Mouse (Mus musculus): ENCODE results near the gene Pde9a. TPM values are rescaled to one million over a fixed set of nuclear protein-coding genes. Genes with fewer than 3 reads are reported as not detected.
A peak's percentile ranks its signal among the peaks of the same experiment; 100 is the strongest.

Pde9a gene
- total and polyA plus RNA-seq, 2 experiments from 2014 or later = 43.6 to 43.9 TPM

DNA sequence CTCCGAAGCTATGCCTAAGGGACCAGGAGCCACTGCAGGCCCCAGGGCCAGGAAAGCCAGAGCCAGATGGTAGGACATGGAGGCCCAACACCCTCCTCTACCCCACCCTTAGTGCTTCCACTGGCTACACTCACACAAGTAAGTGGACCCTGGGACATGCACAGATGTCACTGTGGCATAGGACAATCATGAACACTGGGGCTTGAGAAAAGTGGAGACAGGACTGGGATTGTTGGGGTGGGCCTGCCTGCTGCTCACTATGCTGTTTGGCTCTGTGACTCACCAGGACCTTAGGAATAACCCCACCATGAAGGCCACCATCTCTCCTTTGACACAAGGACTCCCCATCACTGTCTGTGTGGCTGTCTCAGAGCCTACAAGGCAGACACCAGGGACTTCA is 109.0 kb downstream of the Pde9a start:
- Histone ChIP-seq H3K9me3 (ENCODE audit: low read length) (no peaks in the 10 kb centered on the region), H3K27me3 (ENCODE audit: insufficient read depth, low read length) (no peaks in the 10 kb centered on the region), H3K4me2 (ENCODE audit: low read depth) (no peak overlapping the region), H3K27ac (ENCODE audit: low read depth, low read length) (no peak overlapping the region), H3K36me3 (ENCODE audit: insufficient read depth) (peaks cover 48% of the 10 kb centered on the region), H3K9ac (no peak overlapping the region), H3K4me1 (ENCODE audit: insufficient read depth) (no peaks in the 10 kb centered on the region), H3K4me3 (ENCODE audit: low read depth, low read length) (no peak overlapping the region)
- DNase-seq = no peak
- ATAC-seq = no peak
- 100% methylated on average over 1 of the region's 1 CpGs for WGBS
- TF ChIP-seq CTCF (IDR thresholded peaks at IDR 0.05; ENCODE audit: low read depth) = no peak

DNA sequence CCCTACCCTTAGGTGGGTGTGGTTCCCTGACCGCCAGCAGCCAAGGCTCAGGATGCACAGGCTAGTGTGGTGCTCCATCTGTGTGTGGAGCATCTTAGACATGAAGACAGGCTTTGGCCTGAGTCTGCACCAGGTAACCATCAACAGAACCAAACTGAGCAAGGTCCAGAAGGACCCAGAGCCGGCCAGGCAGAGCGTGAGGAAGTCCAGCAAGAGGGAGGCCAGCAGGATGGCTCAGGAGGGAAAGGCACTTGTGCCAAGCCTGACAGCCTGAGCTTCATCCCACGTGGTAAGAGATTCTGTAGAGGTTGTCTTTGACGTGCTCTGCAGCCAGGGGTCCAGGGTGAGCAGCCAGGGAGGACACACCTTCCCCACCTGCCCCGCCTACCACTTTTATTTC is 111.7 kb downstream of the Pde9a start:
- 84% methylated on average over 6 of the region's 6 CpGs for WGBS
- Histone ChIP-seq H3K4me3 (ENCODE audit: low read depth, low read length) (no peak overlapping the region), H3K27me3 (ENCODE audit: insufficient read depth, low read length) (no peaks in the 10 kb centered on the region), H3K36me3 (ENCODE audit: insufficient read depth) (peaks cover 71% of the 10 kb centered on the region), H3K4me2 (ENCODE audit: low read depth) (no peak overlapping the region), H3K9ac (no peak overlapping the region), H3K27ac (ENCODE audit: low read depth, low read length) (no peak overlapping the region), H3K4me1 (ENCODE audit: insufficient read depth) (no peaks in the 10 kb centered on the region), H3K9me3 (ENCODE audit: low read length) (no peaks in the 10 kb centered on the region)
- ATAC-seq = no peak
- no peak for DNase-seq
- no peak for TF ChIP-seq CTCF (IDR thresholded peaks at IDR 0.05; ENCODE audit: low read depth)

DNA sequence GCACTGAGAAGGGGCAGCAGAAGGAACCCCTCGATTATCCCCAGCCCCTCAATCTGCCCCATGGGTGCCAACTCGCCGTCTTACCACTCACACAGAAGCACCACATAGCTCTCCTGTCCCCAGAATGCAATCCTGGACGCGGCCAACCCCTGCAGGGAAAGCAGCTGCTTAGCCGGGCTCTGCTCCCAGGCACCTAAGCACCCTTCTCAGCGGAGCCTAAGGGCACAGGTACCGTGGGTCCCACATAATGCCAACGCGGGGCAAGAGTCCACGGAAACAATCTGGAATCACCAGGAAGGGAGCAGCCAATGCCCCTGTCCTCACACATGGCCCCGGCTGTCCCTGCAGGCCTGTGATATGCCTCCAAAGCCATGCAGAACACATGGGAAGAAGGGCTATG is 113.7 kb downstream of the Pde9a start:
- DNase-seq (no peak), ATAC-seq (no peak)
- Histone ChIP-seq H3K9ac (no peak overlapping the region), H3K27ac (ENCODE audit: low read depth, low read length) (no peak overlapping the region), H3K27me3 (ENCODE audit: insufficient read depth, low read length) (no peaks in the 10 kb centered on the region), H3K4me3 (ENCODE audit: low read depth, low read length) (no peak overlapping the region), H3K4me1 (ENCODE audit: insufficient read depth) (no peaks in the 10 kb centered on the region), H3K4me2 (ENCODE audit: low read depth) (no peak overlapping the region), H3K36me3 (ENCODE audit: insufficient read depth) (peaks cover 87% of the 10 kb centered on the region), H3K9me3 (ENCODE audit: low read length) (no peaks in the 10 kb centered on the region)
- TF ChIP-seq CTCF (IDR thresholded peaks at IDR 0.05; ENCODE audit: low read depth) = no peak
- WGBS = 97% methylated on average over 12 of the region's 12 CpGs

DNA sequence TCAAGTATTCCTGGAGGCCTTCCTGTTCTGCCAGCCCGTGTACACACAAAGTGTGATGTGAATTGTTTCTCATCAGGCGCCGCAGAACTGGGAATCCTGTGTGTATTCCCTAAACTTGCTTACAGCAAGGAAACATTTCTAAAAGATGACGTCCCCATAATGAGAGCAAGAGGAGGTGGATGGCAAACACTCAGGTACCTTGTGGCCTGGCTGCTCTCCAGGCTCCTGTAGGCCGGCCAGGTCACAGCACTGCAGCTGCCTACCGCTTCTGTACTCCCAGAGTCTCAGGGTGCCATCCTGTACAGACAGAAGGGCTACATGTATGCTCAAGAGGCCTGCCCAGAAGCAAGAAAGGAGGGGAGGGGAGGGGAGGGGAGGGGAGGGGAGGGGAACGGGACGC is 114.4 kb downstream of the Pde9a start:
- ATAC-seq (no peak), DNase-seq (no peak)
- no peak overlapping the region for H3K27ac ChIP-seq (ENCODE audit: low read depth, low read length)
- H3K4me3 ChIP-seq (ENCODE audit: low read depth, low read length) = no peak overlapping the region
- no peaks in the 10 kb centered on the region for H3K27me3 ChIP-seq (ENCODE audit: insufficient read depth, low read length)
- no peaks in the 10 kb centered on the region for H3K9me3 ChIP-seq (ENCODE audit: low read length)
- peaks cover 85% of the 10 kb centered on the region for H3K36me3 ChIP-seq (ENCODE audit: insufficient read depth)
- H3K9ac ChIP-seq = no peak overlapping the region
- WGBS = 86% methylated on average over 8 of the region's 8 CpGs
- H3K4me1 ChIP-seq (ENCODE audit: insufficient read depth) = no peaks in the 10 kb centered on the region
- H3K4me2 ChIP-seq (ENCODE audit: low read depth) = no peak overlapping the region
- TF ChIP-seq CTCF (IDR thresholded peaks at IDR 0.05; ENCODE audit: low read depth) = no peak

DNA sequence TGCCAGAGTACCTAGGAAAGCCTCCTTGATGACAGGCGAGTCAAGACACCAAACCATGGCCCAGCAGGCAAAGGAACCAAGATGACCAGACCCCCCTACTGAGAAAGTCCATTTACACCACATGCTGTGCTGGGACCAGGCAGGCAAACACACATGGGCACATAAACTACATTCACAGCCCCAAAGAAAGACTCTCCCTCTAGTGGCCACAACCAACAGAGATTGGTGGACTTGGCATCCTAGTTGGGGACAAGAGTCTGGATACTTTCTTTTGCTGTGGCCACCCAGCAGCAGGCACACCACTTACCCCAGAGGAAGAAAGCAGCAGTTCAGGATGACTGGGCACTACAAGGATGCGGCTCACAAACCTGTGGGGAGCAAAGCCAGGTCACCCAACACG is 114.9 kb downstream of the Pde9a start:
- 93% methylated on average over 3 of the region's 3 CpGs for WGBS

DNA sequence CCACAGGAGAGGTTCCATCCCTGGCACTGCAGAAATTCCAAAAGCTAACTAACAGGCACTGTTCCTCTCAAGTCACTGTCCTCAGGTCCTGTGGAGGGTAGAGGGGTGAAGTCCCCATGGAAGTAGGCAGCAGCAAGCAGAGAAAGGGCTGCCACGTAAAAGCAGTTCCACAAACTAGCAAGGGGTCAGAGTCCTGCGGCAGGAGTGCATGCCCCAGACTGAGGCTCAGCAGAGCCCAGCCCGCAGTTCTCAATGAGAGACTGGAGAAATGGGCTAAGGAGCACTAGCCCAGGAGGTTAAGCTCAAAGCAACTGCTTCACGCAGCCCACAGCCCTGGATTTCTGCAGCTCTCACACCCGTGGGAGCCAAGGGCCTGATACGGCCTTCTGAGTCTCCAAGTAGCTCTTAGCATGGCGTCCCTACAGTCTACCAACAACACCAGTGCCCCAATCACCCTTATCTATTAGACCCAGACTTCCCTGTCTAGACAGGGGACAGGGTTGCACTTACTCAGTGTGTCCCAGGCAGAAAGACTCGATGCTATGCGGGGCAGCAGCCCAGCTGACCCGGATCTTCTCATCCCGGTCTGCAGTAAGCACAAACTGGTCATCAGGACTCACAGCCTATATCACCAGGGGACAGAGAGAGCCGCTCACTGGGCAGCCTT is 116.4 kb downstream of the Pde9a start:
- no peaks in the 10 kb centered on the region for H3K27me3 ChIP-seq (ENCODE audit: insufficient read depth, low read length)
- 94% methylated on average over 12 of the region's 12 CpGs for WGBS
- H3K4me1 ChIP-seq (ENCODE audit: insufficient read depth) = no peaks in the 10 kb centered on the region
- H3K9ac ChIP-seq = no peak overlapping the region
- H3K4me2 ChIP-seq (ENCODE audit: low read depth) = no peak overlapping the region
- ATAC-seq (no peak), DNase-seq (no peak)
- H3K4me3 ChIP-seq (ENCODE audit: low read depth, low read length) = no peak overlapping the region
- H3K9me3 ChIP-seq (ENCODE audit: low read length) = no peaks in the 10 kb centered on the region
- TF ChIP-seq CTCF (IDR thresholded peaks at IDR 0.05; ENCODE audit: low read depth) = no peak
- no peak overlapping the region for H3K27ac ChIP-seq (ENCODE audit: low read depth, low read length)
- H3K36me3 ChIP-seq (ENCODE audit: insufficient read depth) = peaks cover 83% of the 10 kb centered on the region

More for the DNA sequence above, 114.9 kb downstream of the Pde9a start:
- peak; percentile 51 for TF ChIP-seq CTCF (IDR thresholded peaks at IDR 0.05; ENCODE audit: low read depth)
- ATAC-seq (no peak), DNase-seq (no peak)
- Histone ChIP-seq H3K36me3 (ENCODE audit: insufficient read depth) (peaks cover 84% of the 10 kb centered on the region), H3K9me3 (ENCODE audit: low read length) (no peaks in the 10 kb centered on the region), H3K9ac (no peak overlapping the region), H3K27ac (ENCODE audit: low read depth, low read length) (no peak overlapping the region), H3K4me1 (ENCODE audit: insufficient read depth) (no peaks in the 10 kb centered on the region), H3K27me3 (ENCODE audit: insufficient read depth, low read length) (no peaks in the 10 kb centered on the region), H3K4me2 (ENCODE audit: low read depth) (no peak overlapping the region), H3K4me3 (ENCODE audit: low read depth, low read length) (no peak overlapping the region)

DNA sequence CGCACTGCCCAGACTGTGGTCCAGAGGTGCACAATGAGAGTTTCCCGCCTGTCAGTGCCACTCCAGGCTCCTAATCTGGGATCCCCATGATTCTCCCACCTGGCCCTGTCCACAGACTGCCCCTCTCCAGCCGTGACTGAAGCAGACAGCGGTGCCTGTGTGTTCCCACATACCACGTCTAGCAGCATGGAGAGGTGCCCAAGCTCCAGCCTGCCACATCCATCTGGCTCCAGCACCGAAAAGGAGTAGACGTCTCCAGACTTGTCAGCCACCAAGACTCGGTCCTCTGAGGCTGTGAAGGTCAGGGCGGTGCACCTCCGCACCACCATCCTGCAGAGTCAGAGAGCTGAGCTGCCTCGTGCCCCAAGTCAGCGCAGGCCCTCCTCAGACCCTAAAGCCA is 117.3 kb downstream of the Pde9a start:
- Histone ChIP-seq H3K27ac (ENCODE audit: low read depth, low read length) (no peak overlapping the region), H3K4me3 (ENCODE audit: low read depth, low read length) (no peak overlapping the region), H3K4me2 (ENCODE audit: low read depth) (no peak overlapping the region), H3K27me3 (ENCODE audit: insufficient read depth, low read length) (no peaks in the 10 kb centered on the region), H3K4me1 (ENCODE audit: insufficient read depth) (no peaks in the 10 kb centered on the region), H3K36me3 (ENCODE audit: insufficient read depth) (peaks cover 81% of the 10 kb centered on the region), H3K9ac (no peak overlapping the region), H3K9me3 (ENCODE audit: low read length) (no peaks in the 10 kb centered on the region)
- WGBS = 94% methylated on average over 12 of the region's 12 CpGs
- TF ChIP-seq CTCF (IDR thresholded peaks at IDR 0.05; ENCODE audit: low read depth) = no peak
- no peak for DNase-seq
- no peak for ATAC-seq
